Mouse (Mus musculus) cerebellum, postnatal 4 days (tissue): ENCODE measurements at regions not wholly inside any gene's neighbourhood (a gene's known extent, or its start where the extent isn't known, plus 50 kb on each side); places are given as distances from the start of the nearest gene placed in this dataset.

ENCODE experiments used
- DNase-seq, 2 experiments: peaks; one replicate each; pipeline ENCODE4 v3.0.0; 2022; ENCODE audit warnings: low spot score in 2 of 2, mixed read lengths in 1 of 2

GRCm38 (mm10) chr12:26635665-26636241 lies 166.7 kb downstream of the Cmpk2 start:
- DNase-seq, result no peak

GRCm38 (mm10) chr12:26635253-26635652 lies 166.2 kb downstream of the Cmpk2 start:
- no peak for DNase-seq

GRCm38 (mm10) chr12:26631795-26632122 lies 162.8 kb downstream of the Cmpk2 start:
- DNase-seq, result peak in 1 of 2 experiments; percentile 44

- peak in 1 of 2 experiments; percentile 29 for DNase-seq
These were observed 162.2 kb downstream of the Cmpk2 start for GRCm38 (mm10) chr12:26631111-26631794.

GRCm38 (mm10) chr12:26621135-26621932 lies 152.3 kb downstream of the Cmpk2 start:
- DNase-seq, result no peak

- peak in 1 of 2 experiments; percentile 6 for DNase-seq
These were observed 151.6 kb downstream of the Cmpk2 start for GRCm38 (mm10) chr12:26620501-26621134.

GRCm38 (mm10) chr12:26617969-26618368 lies 149.0 kb downstream of the Cmpk2 start:
- no peak for DNase-seq

GRCm38 (mm10) chr12:26613086-26613705 lies 144.2 kb downstream of the Cmpk2 start:
- no peak for DNase-seq

- no peak for DNase-seq
These were observed 141.1 kb downstream of the Cmpk2 start for GRCm38 (mm10) chr12:26610079-26610478.

- DNase-seq, result no peak
These were observed 129.5 kb downstream of the Cmpk2 start for GRCm38 (mm10) chr12:26598501-26598900.

- DNase-seq, result no peak
These were observed 123.1 kb downstream of the Cmpk2 start for GRCm38 (mm10) chr12:26592125-26592524.

- DNase-seq, result no peak
These were observed 120.1 kb downstream of the Cmpk2 start for GRCm38 (mm10) chr12:26589091-26589490.

- no peak for DNase-seq
These were observed 108.4 kb downstream of the Cmpk2 start for GRCm38 (mm10) chr12:26577438-26577837.

GRCm38 (mm10) chr12:26571602-26572001 lies 102.6 kb downstream of the Cmpk2 start:
- no peak for DNase-seq

GRCm38 (mm10) chr12:26567435-26567834 lies 98.4 kb downstream of the Cmpk2 start:
- DNase-seq, result no peak

- no peak for DNase-seq
These were observed 93.9 kb downstream of the Cmpk2 start for GRCm38 (mm10) chr12:26562858-26563257.

- no peak for DNase-seq
These were observed 90.6 kb downstream of the Cmpk2 start for GRCm38 (mm10) chr12:26559560-26559959.

- DNase-seq, result no peak
These were observed 88.4 kb downstream of the Cmpk2 start for GRCm38 (mm10) chr12:26557411-26557810.

GRCm38 (mm10) chr12:26551168-26551926 lies 82.3 kb downstream of the Cmpk2 start:
- no peak for DNase-seq

GRCm38 (mm10) chr12:26547466-26547865 lies 78.5 kb downstream of the Cmpk2 start:
- DNase-seq, result no peak

- no peak for DNase-seq
These were observed 77.4 kb downstream of the Cmpk2 start for GRCm38 (mm10) chr12:26546361-26546760.
